Mouse (Mus musculus) heart, postnatal 4 days (tissue): ENCODE data around the gene Aoah. TPM values are rescaled to one million over a fixed set of nuclear protein-coding genes. Genes with fewer than 3 reads are reported as not detected.

Experiments used
- DNase-seq: peaks from one replicate; pipeline ENCODE4 v3.0.0; 2021
- total RNA-seq, 2 experiments: library from RNA; stranded (reverse); gene quantifications; 2 replicates each; pipeline ENCODE4 v1.2.3; 2021

Gene Aoah
- total RNA-seq, 2 experiments from 2014 or later = 0.97 to 1.0 TPM

DNA sequence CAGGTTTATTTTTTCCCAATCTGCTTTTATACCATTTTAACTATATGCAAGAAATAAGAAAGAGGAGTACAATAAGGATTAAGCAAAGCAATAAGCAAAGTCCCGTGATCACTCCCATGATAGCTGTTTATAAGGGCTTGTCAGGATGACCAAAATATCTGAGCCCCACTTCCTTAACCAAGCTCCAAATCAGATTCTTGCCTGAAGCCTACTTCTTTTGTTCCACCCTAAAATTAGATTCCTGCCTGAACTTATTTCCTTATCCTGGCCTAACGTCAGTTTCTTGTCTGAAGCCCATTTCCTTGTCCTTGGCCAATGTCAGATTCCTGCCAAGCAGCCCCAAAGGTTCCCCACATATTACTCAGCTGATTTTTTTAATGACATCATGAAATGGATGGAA, 288.8 kb downstream of the Aoah start:
- peak; percentile 6 for DNase-seq
